Mouse (Mus musculus): ENCODE data around the gene Trim23.

- TF ChIP-seq POLR2A (IDR thresholded peaks at IDR 0.05; ENCODE audit: borderline replicate concordance, extremely low read depth, insufficient read depth, insufficient read length, poor library complexity, severe bottlenecking) = no peak
- no peak for TF ChIP-seq CTCF (IDR thresholded peaks at IDR 0.05; ENCODE audit: borderline replicate concordance, extremely low read depth, insufficient read depth, insufficient read length)
These were observed 6.9 kb upstream of the Trim23 start for GRCm38 (mm10) chr13:104171711-104172110.
